Mouse (Mus musculus) left cerebral cortex, adult 8-10 months (tissue): Measurements from ENCODE around the gene Rufy2. TPM values are rescaled to one million over a fixed set of nuclear protein-coding genes. Genes with fewer than 3 reads are reported as not detected.
"Not testable (repeated sequence)": the region's sequence is repeated elsewhere in the genome, so short reads cannot be mapped to it uniquely, and the experiment has no call there.

Experiments used
- DNase-seq, 2 experiments: peaks; one replicate each; pipeline ENCODE4 v3.0.0; 2022; ENCODE audit warnings: low spot score in 2 of 2
- total RNA-seq, 4 experiments: library from RNA; stranded (reverse); gene quantifications; 2 replicates each; pipeline ENCODE4 v1.2.4; 2022

The Rufy2 gene
- total RNA-seq, 4 experiments from 2014 or later, result 87.2 to 102 (median 93.0) TPM

DNA sequence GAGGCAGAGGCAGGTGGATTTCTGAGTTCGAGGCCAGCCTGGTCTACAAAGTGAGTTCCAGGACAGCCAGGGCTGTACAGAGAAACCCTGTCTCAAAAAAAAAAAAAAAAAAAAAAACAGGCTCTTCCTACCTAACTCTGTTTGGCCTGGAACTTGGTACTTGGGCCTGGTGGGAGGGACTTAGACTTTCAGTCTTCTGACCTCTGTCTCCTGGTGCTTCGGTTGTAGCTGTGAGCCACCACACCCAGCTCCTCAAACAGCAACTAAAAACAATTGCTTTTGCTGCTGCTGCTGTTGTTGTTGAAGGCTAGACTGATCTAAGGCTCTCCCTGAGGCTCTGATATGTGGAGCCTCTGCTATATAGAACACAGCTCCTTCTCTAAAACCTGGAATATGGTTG is 69.1 kb downstream of the Rufy2 start:
- DNase-seq, result no peak

GRCm38 (mm10) chr10:63051267-63051666 is 71.2 kb downstream of the Rufy2 start:
- no peak for DNase-seq

GRCm38 (mm10) chr10:63052011-63052410 is 72.0 kb downstream of the Rufy2 start:
- no peak for DNase-seq

GRCm38 (mm10) chr10:63053007-63053406 is 73.0 kb downstream of the Rufy2 start:
- DNase-seq, result no peak

DNA sequence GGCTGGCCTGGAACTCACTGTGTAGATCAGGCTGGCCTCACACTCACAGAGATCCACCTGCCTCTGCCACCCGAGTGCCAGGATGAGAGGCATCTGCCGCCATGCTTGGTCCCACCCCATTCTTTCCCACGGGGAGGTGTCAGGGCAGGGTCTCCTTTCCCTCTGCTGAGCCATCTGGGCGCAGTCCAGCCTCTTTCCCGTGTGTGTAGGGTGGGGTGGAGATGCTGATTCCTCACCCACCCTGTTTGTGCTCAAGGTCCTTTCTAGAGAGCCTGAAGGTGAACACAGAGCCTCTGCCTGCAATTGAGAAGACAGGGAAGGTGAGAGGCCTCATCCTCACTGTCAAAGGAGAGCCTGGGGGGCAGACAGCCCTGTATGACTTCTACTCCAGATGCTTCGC is 74.0 kb downstream of the Rufy2 start:
- DNase-seq, result not testable (repeated sequence)

GRCm38 (mm10) chr10:63054586-63054985 is 74.6 kb downstream of the Rufy2 start:
- DNase-seq, result no peak

- no peak for DNase-seq
These were observed 77.1 kb downstream of the Rufy2 start for GRCm38 (mm10) chr10:63056966-63057750.

DNA sequence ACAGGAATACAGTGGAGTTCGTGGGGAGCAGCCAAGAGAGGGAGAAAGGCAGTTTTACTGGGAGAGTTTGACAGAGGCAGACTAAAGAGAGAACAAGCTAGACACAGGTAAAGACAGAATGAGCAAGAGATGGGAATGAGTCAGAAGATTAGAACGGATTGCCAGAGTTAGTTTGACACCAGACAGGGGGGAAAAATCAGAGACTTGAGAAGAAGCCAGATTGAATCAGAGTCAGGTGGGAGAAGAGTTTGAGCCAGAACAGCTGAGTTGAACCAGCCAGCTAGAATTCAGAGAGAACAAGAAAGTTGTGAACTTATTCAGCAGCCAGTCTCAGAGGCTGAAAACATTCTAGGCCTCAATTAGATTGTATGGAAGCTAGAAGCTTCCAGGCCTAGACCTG is 79.8 kb downstream of the Rufy2 start, which contains the start of gene Pbld1:
Gene Pbld1 (plus strand): TSS at position 301 of the 400 bp plus-strand sequence.
- DNase-seq, result no peak

- DNase-seq, result no peak
These were observed 80.4 kb downstream of the Rufy2 start for GRCm38 (mm10) chr10:63060406-63060805.

GRCm38 (mm10) chr10:63061266-63061665 is 81.2 kb downstream of the Rufy2 start:
- no peak for DNase-seq

GRCm38 (mm10) chr10:63062696-63063095 is 82.7 kb downstream of the Rufy2 start:
- DNase-seq, result no peak

DNA sequence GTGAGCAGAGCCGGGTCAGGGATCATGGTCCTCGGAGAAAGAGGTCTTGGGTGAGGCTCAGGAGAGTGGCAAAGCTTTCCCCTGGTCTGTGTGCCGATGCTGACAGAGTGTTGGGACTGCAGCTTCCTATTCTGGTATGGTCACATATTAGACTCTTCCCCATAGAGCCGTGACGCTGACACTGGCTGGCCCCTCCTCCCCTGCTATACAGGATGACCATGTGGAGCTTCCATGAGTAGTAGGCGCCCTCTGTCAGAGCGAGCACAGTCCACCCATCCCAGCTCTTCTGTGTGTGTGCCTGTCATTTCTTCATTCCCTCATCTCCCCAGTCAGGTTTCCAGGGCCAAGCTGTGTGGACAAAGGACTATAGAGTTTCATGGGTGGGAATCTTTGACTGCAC is 83.3 kb downstream of the Rufy2 start:
- no peak for DNase-seq

DNA sequence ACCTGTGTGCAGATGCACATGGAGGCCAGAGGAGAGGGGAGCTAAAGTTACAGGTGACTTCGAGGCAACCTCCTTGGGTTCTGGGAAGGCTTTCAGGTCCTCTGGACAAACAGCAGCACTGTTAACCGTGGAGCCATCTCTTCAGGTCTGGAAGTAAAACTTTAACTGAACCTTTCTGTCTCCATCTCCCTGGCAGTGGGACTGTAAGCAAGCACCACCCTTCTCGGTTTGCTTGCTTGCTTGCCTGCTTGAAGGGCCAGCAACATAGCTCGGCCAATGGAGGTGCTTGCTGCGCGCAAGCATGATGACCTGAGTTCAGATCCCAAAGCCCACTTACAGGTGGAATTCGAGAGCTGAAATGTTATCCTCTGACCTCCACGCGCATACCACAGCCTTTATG is 84.5 kb downstream of the Rufy2 start:
- DNase-seq, result no peak

GRCm38 (mm10) chr10:63065561-63065960 is 85.5 kb downstream of the Rufy2 start:
- no peak for DNase-seq

- DNase-seq, result peak; percentile 39 to 69
These were observed 86.0 kb downstream of the Rufy2 start for GRCm38 (mm10) chr10:63065988-63066387.

Other genes with a start within 250 kb of the Rufy2 start
- gene Ccar1, start 187.9 kb upstream of the Rufy2 start, total RNA-seq, result 10 to 100 TPM; 43.2 to 52.6 (median 45.4) TPM
- gene Tet1, start 71.2 kb upstream of the Rufy2 start, total RNA-seq, result 10 to 100 TPM; 13.0 to 18.6 (median 15.2) TPM
- 10 to 100 TPM; 37.2 to 44.4 (median 39.9) TPM for gene Slc25a16, start 59.6 kb upstream of the Rufy2 start, total RNA-seq
- 1 to 10 TPM; 1.1 to 2.3 (median 2.0) TPM for gene Dna2, start 33.2 kb upstream of the Rufy2 start, total RNA-seq
- gene Hnrnph3, start 44.0 kb downstream of the Rufy2 start, total RNA-seq, result 10 to 100 TPM; 45.0 to 55.4 (median 47.2) TPM
- gene Pbld2, start 44.1 kb downstream of the Rufy2 start, total RNA-seq, result 1 to 10 TPM; 1.7 to 3.4 (median 2.6) TPM
- under 1 TPM in 3 of 4 experiments, not detected in 1; 0.14 to 0.91 (median 0.30) TPM for gene Pbld1, start 79.9 kb downstream of the Rufy2 start, total RNA-seq
- gene Atoh7, start 119.4 kb downstream of the Rufy2 start, total RNA-seq, result 1 to 10 TPM; 1.7 to 2.8 (median 2.3) TPM
- gene Mypn, start 223.7 kb downstream of the Rufy2 start, total RNA-seq, result 1 to 10 TPM; 3.5 to 4.4 (median 4.0) TPM